ENCODE assay signal across 10 mouse cellular contexts in the genomic region with DNA sequence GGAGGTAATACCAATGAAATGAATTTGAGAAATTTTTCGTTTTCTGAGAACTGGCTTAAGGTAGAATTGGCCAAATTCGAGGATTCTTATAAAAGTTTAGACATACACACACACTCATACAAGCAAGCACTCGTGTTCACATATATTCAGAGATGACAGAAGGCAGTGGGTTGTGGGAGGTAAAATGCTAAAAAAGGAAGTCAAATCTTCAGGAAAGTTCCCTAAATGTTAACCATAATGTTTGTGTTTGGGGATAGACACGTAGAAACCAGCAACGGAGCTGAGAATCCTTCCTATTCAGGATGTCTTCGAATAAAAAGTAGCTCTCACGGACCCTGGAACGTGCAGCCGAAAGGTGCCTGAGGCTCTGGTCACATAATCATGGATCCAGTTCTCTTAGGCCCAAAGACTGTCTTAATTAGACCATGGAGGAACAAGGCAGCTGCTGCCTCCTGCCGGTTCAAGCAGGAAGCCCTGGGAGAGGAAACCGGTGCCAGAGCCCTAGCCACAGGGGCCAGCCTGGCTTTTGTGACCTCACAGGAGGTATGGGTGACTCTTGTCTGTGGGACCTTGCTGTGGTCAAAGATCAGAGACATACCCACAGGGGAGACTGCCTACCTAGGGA. TPM values are rescaled to one million over a fixed set of nuclear protein-coding genes. Genes with fewer than 3 reads are reported as not detected.
DNase-seq lines count a peak whose midpoint lies in the region; ATAC-seq and TF ChIP-seq lines count a peak whose summit lies in the region.
"Had no signal": no experiment of that assay in that cellular context is flagged by ENCODE, and none has a peak within 500 bp of the region (broad histone marks: within the 10 kb centered on the region; RNA-seq: fewer than 3 reads in every experiment).

No protein-coding gene starts in this region.

- ATAC-seq in hindbrain, embryonic 12.5 days (ENCODE audit: low FRiP score), result no peak

- no peak for TF ChIP-seq POLR2A in kidney, adult 2 months (IDR thresholded peaks at IDR 0.05; ENCODE audit: low read depth, low read length)
- no peak for TF ChIP-seq POLR2A in thymus, adult 2 months (IDR thresholded peaks at IDR 0.05; ENCODE audit: control insufficient read depth, extremely low read depth, insufficient read depth, low read length, poor library complexity)

- peaks cover 2% of the 10 kb centered on the region; the same call in 1 of the 2 replicates for H3K27me3 ChIP-seq in kidney, adult 2 months (replicated peaks; ENCODE audit: control insufficient read depth, insufficient read depth, low read length)
- peaks cover 6% of the 10 kb centered on the region for H3K27me3 ChIP-seq in thymus, adult 2 months (ENCODE audit: control insufficient read depth, insufficient read depth, low read length)
- H3K27me3 ChIP-seq in hindbrain, embryonic 12.5 days, result peaks cover 38% of the 10 kb centered on the region

- H3K27ac ChIP-seq in kidney, adult 2 months (ENCODE audit: insufficient read depth, low read depth, low read length), result no peak overlapping the region
- H3K27ac ChIP-seq in thymus, adult 2 months (ENCODE audit: control insufficient read depth, insufficient read depth, low read length), result no peak overlapping the region
- H3K27ac ChIP-seq in hindbrain, embryonic 12.5 days, result no peak overlapping the region
- H3K27ac ChIP-seq: kidney, embryonic 15.5 days; liver, embryonic 15.5 days; neural tube, embryonic 12.5 days had no signal

- H3K9me3 ChIP-seq in hindbrain, embryonic 12.5 days (replicated peaks), result no peaks in the 10 kb centered on the region
- H3K9me3 ChIP-seq: kidney, embryonic 15.5 days; liver, embryonic 15.5 days; neural tube, embryonic 12.5 days had no signal

- no peak overlapping the region for H3K4me3 ChIP-seq in kidney, adult 2 months (ENCODE audit: insufficient read depth, low read depth, low read length)
- no peak overlapping the region for H3K4me3 ChIP-seq in thymus, adult 2 months (ENCODE audit: control insufficient read depth, insufficient read depth, low read length)
- H3K4me3 ChIP-seq in hindbrain, embryonic 12.5 days, result no peak overlapping the region
- H3K4me3 ChIP-seq: kidney, embryonic 15.5 days; liver, embryonic 15.5 days; neural tube, embryonic 12.5 days had no signal

- H3K4me2 ChIP-seq in hindbrain, embryonic 12.5 days (replicated peaks), result no peak overlapping the region
- H3K4me2 ChIP-seq: kidney, embryonic 15.5 days; liver, embryonic 15.5 days; neural tube, embryonic 12.5 days had no signal

- no peaks in the 10 kb centered on the region for H3K4me1 ChIP-seq in kidney, adult 2 months (ENCODE audit: control insufficient read depth, insufficient read depth, low read length)
- H3K4me1 ChIP-seq in thymus, adult 2 months (replicated peaks; ENCODE audit: control insufficient read depth, insufficient read depth, low read length), result peaks cover 7% of the 10 kb centered on the region; the same call in 1 of the 2 replicates
- H3K4me1 ChIP-seq in hindbrain, embryonic 12.5 days, result peaks cover 7% of the 10 kb centered on the region
- H3K4me1 ChIP-seq: liver, embryonic 15.5 days; neural tube, embryonic 12.5 days had no signal

- no peak for DNase-seq in kidney, adult 2 months
- DNase-seq in kidney, adult 8-10 months, result no peak
- peak; percentile 27 for DNase-seq in thymus, adult 2 months
- DNase-seq in thymus, adult 18-20 months, result no peak
- DNase-seq in induced T-regulatory cell, adult 2 months (ENCODE audit: low read depth), result peak; percentile 63
- DNase-seq in urinary bladder, postnatal 36 days (ENCODE audit: low spot score in 2 of 2), result no peak

- 77% methylated on average over 11 of the region's 11 CpGs for WGBS in kidney, adult 2 months
- 47% methylated on average over 11 of the region's 11 CpGs for WGBS in thymus, adult 2 months
- 67% methylated on average over 11 of the region's 11 CpGs for WGBS in hindbrain, embryonic 12.5 days

- 0 out of 2 replicates have a peak, but pooled peaks have one; percentile 10 for TF ChIP-seq CTCF in kidney, adult 2 months (conservative IDR thresholded peaks at IDR 0.05; ENCODE audit: insufficient read depth, insufficient read length, low read depth, low read length)
- peak; percentile 59; the same call in 1 of the 2 replicates for TF ChIP-seq CTCF in thymus, adult 2 months (IDR thresholded peaks at IDR 0.05; ENCODE audit: borderline replicate concordance, control insufficient read depth, extremely low read depth, insufficient read depth, low read length, poor library complexity)

- H3K36me3 ChIP-seq in kidney, adult 2 months (ENCODE audit: control insufficient read depth, insufficient read depth, low read length), result no peaks in the 10 kb centered on the region
- H3K36me3 ChIP-seq in thymus, adult 2 months (ENCODE audit: control insufficient read depth, insufficient read depth, low read length), result no peaks in the 10 kb centered on the region
- no peaks in the 10 kb centered on the region for H3K36me3 ChIP-seq in hindbrain, embryonic 12.5 days
- H3K36me3 ChIP-seq: kidney, embryonic 15.5 days; liver, embryonic 15.5 days; neural tube, embryonic 12.5 days had no signal

- no peak overlapping the region for H3K9ac ChIP-seq in hindbrain, embryonic 12.5 days
- H3K9ac ChIP-seq: kidney, embryonic 15.5 days; liver, embryonic 15.5 days; neural tube, embryonic 12.5 days had no signal

RNA-seq across cellular contexts. Expression of a gene that starts 4.9 kb away (rescaled TPM):
- 0.33 and 0.39 TPM in 2 replicates for polyA plus RNA-seq in kidney, adult 2 months (2012; rRNA removed)
- polyA plus RNA-seq in thymus, adult 2 months (2012; rRNA removed), result 0.49 TPM in 1 of 2 replicates, not detected in the other
- polyA plus RNA-seq in hindbrain, embryonic 12.5 days (2016; fragmentation: Nextera tagmentation; extraction: Ambion mirVana), result 0.25 TPM in 1 of 2 replicates, not detected in the other
- polyA plus RNA-seq: kidney, embryonic 15.5 days; neural tube, embryonic 12.5 days had no signal

RNA-seq across cellular contexts. Expression of a gene that starts 24.2 kb away (rescaled TPM):
- 0.13 and 0.20 TPM in 2 replicates for polyA plus RNA-seq in kidney, adult 2 months (2012; rRNA removed)
- polyA plus RNA-seq in thymus, adult 2 months (2012; rRNA removed), result 0.13 and 0.34 TPM in 2 replicates
- polyA plus RNA-seq in hindbrain, embryonic 12.5 days (2016; fragmentation: Nextera tagmentation; extraction: Ambion mirVana), result 0.39 and 1.5 TPM in 2 replicates

RNA-seq across cellular contexts. Expression of a gene that starts 42.7 kb away (rescaled TPM):
- polyA plus RNA-seq in kidney, adult 2 months (2012; rRNA removed), result 61.2 and 64.4 TPM in 2 replicates
- 59.7 and 61.2 TPM in 2 replicates for polyA plus RNA-seq in thymus, adult 2 months (2012; rRNA removed)
- polyA plus RNA-seq in hindbrain, embryonic 12.5 days (2016; fragmentation: Nextera tagmentation; extraction: Ambion mirVana), result 196 TPM in 2 replicates

Comparison
In these comparisons a context has a peak if more than half of its experiments do, and no peak if none do; other contexts are left out.
1. DNase-seq: peak in thymus, adult 2 months (single experiment) and induced T-regulatory cell, adult 2 months (single experiment); none in kidney, adult 2 months (single experiment), kidney, adult 8-10 months (0 of 2), thymus, adult 18-20 months (0 of 2) and urinary bladder, postnatal 36 days (0 of 2).